Mouse (Mus musculus): ENCODE data around the gene Tnn.

DNA sequence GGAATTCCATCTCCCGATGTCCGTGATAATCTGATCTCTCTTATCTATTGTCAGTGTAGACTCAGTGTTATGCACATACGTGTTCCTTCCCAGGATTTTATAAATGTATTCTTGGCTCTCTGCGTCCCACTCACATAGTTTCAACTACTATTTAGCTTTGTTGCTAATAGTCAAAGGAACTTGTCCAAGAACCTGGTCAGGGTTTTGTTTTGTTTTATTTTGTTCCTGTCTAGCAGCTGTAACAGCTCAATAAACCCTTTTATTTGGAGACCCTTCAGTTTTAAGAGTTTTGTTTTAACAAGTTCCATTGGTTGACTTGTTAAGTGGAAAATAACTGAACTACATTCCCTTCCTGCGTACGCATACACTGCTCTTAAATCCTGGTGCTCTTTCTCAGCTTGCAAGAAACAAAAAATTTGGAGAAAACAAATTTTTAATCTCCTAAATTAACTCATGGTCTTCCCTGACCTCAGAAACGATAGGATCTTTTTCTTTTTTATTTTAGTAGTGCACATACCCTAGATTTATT, 17.0 kb downstream of the Tnn start:
- TF ChIP-seq CTCF (IDR thresholded peaks at IDR 0.05; ENCODE audit: low read depth, low read length) (no peak), GATA1 (IDR thresholded peaks at IDR 0.05; ENCODE audit: borderline replicate concordance, low read length) (no peak)

Measured in G1E (cell line).